Mouse (Mus musculus): ENCODE results near the gene Rpp38. TPM values are rescaled to one million over a fixed set of nuclear protein-coding genes. Genes with fewer than 3 reads are reported as not detected.

The Rpp38 gene
- 19.3 and 19.7 TPM in 2 replicates for polyA plus RNA-seq (2015; fragmentation: Nextera tagmentation; extraction: Ambion mirVana)

DNA sequence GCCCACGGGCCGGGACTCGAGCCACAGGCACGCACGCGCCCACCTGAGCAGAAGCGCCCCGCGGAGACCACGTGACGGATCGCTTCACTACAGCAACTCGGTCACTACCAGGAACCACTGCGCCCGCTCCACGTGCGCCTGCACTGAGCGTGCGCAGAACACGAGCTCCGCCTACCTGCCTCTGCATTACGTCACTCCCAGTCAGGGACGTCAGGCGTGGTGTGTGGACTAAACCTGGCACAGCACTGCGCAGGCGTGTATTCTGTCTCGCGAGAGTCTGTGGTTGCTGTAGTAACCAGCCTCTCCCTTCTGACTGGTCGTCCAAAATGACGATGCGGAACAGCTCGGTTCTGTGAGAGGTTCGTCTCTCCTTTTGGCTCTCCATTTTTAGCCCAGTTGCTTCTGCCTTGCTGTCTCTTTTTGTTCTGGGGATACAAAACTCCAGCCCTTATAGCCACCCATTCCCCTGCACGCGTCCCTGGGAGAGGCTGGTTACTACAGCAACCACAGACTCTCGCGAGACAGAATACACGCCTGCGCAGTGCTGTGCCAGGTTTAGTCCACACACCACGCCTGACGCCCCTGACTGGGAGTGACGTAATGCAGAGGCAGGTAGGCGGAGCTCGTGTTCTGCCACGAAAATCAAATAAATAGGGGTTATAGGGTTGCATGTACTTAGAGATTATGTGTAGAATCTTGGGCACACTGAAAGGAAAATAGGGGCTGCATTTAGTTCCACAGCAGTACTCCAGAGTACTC is at the start of gene Rpp38:
Rpp38 (minus strand) TSS at position 160 of the 759 bp plus-strand sequence.
- Histone ChIP-seq H3K9ac (peak within 1 kb of the TSS; percentile 75), H3K9me3 (no peaks in the 10 kb centered on the region), H3K4me2 (replicated peaks) (peak within 1 kb of the TSS; percentile 73), H3K27me3 (peaks cover 17% of the 10 kb centered on the region), H3K36me3 (peaks cover 17% of the 10 kb centered on the region), H3K4me3 (peak within 1 kb of the TSS; percentile 66), H3K27ac (peak within 1 kb of the TSS; percentile 52), H3K4me1 (peaks cover 23% of the 10 kb centered on the region)
- under 1% methylated on average over 45 of the region's 45 CpGs for WGBS
- ATAC-seq (ENCODE audit: low FRiP score, low read depth): peak; percentile 98

DNA sequence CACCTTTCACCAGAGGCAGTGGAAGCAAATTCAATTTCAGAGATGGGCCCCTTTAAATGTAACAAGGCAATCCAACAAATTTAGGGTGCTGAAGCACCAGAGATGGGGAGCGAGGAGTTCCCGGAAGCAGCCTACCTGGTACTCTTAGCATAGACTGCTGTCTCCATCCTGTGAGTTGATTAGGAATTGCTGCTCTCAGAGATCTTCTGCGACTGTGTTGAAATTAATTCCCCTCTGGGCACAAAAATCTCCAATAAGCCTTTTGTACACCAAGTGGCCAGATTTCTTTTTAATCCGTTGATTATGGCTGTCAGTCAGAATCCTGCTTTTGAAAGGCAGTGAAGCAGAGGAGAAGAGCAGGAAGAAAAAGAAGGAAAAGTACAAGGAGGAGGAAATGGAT is 32.7 kb upstream of the Rpp38 start:
- WGBS: 63% methylated on average over 4 of the region's 4 CpGs
- ATAC-seq (ENCODE audit: low FRiP score, low read depth): no peak

GRCm38 (mm10) chr2:3361067-3361466 is 28.6 kb upstream of the Rpp38 start:
- no peak for ATAC-seq (ENCODE audit: low FRiP score, low read depth)
- H3K36me3 ChIP-seq: no peaks in the 10 kb centered on the region
- H3K4me2 ChIP-seq (replicated peaks): no peak overlapping the region
- no peaks in the 10 kb centered on the region for H3K4me1 ChIP-seq
- no peaks in the 10 kb centered on the region for H3K27me3 ChIP-seq
- H3K9ac ChIP-seq: no peak overlapping the region
- H3K9me3 ChIP-seq: no peaks in the 10 kb centered on the region
- H3K27ac ChIP-seq: no peak overlapping the region
- 82% methylated on average over 3 of the region's 3 CpGs for WGBS
- no peak overlapping the region for H3K4me3 ChIP-seq

More for the DNA sequence above, 32.7 kb upstream of the Rpp38 start:
- no peaks in the 10 kb centered on the region for H3K4me1 ChIP-seq
- H3K27me3 ChIP-seq: no peaks in the 10 kb centered on the region
- no peak overlapping the region for H3K27ac ChIP-seq
- no peak overlapping the region for H3K4me3 ChIP-seq
- no peak overlapping the region for H3K9ac ChIP-seq
- H3K36me3 ChIP-seq: no peaks in the 10 kb centered on the region
- no peak overlapping the region for H3K4me2 ChIP-seq (replicated peaks)
- H3K9me3 ChIP-seq: no peaks in the 10 kb centered on the region

DNA sequence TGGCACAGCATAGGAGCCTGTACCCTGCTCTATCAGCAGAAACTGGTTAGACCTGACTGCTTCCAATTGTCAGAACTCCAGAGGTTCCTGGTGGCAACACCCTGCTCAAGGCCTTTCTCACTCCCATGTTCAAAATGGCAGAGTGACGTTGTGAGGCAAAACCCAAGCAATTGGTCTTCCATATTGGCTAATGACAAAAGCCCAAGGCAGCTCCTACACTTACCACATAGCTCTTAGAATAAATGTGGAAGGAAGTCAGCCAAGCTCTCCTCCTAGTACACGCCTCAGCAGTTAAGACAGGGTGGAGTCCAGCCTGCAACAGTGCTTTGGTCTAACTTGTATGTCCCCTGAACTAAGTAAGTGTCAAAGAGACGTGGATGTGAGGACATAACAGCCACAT is 25.4 kb upstream of the Rpp38 start:
- H3K9ac ChIP-seq: no peak overlapping the region
- H3K4me3 ChIP-seq: no peak overlapping the region
- 78% methylated on average over 3 of the region's 3 CpGs for WGBS
- no peaks in the 10 kb centered on the region for H3K27me3 ChIP-seq
- H3K4me2 ChIP-seq (replicated peaks): no peak overlapping the region
- no peaks in the 10 kb centered on the region for H3K4me1 ChIP-seq
- no peaks in the 10 kb centered on the region for H3K9me3 ChIP-seq
- no peak overlapping the region for H3K27ac ChIP-seq
- H3K36me3 ChIP-seq: no peaks in the 10 kb centered on the region
- ATAC-seq (ENCODE audit: low FRiP score, low read depth): no peak

GRCm38 (mm10) chr2:3356311-3356710 is 23.9 kb upstream of the Rpp38 start:
- H3K4me2 ChIP-seq (replicated peaks): no peak overlapping the region
- WGBS: 56% methylated on average over 3 of the region's 3 CpGs
- H3K27ac ChIP-seq: no peak overlapping the region
- ATAC-seq (ENCODE audit: low FRiP score, low read depth): no peak
- no peaks in the 10 kb centered on the region for H3K9me3 ChIP-seq
- H3K4me3 ChIP-seq: no peak overlapping the region
- H3K27me3 ChIP-seq: no peaks in the 10 kb centered on the region
- H3K36me3 ChIP-seq: no peaks in the 10 kb centered on the region
- H3K9ac ChIP-seq: no peak overlapping the region
- H3K4me1 ChIP-seq: no peaks in the 10 kb centered on the region

GRCm38 (mm10) chr2:3355793-3356192 is 23.4 kb upstream of the Rpp38 start:
- Histone ChIP-seq H3K9ac (no peak overlapping the region), H3K4me2 (replicated peaks) (no peak overlapping the region), H3K36me3 (no peaks in the 10 kb centered on the region), H3K27me3 (no peaks in the 10 kb centered on the region), H3K9me3 (no peaks in the 10 kb centered on the region), H3K4me1 (no peaks in the 10 kb centered on the region), H3K4me3 (no peak overlapping the region), H3K27ac (no peak overlapping the region)
- no peak for ATAC-seq (ENCODE audit: low FRiP score, low read depth)
- WGBS: 91% methylated on average over 8 of the region's 8 CpGs

DNA sequence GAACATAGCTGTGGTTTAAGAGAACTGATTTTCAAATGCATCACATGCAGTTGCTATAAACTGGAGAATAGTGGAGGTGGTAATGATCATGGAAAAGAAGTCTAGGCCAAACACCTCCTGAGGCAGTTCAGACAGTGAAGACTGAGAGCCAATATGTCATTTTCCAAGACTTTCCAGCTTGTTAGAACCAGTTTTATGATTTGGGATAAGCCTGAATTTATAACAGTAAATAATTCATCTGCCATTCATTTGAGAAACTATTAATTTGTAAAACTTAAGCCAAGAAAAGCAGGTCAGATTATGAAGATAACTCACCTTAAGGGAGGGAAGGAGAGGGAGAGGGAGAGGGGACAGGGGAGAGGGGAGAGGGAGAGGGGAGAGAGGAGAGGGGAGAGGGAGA is 20.7 kb upstream of the Rpp38 start:
- no peak overlapping the region for H3K27ac ChIP-seq
- no peak for ATAC-seq (ENCODE audit: low FRiP score, low read depth)
- H3K4me2 ChIP-seq (replicated peaks): no peak overlapping the region
- no peaks in the 10 kb centered on the region for H3K4me1 ChIP-seq
- H3K9me3 ChIP-seq: no peaks in the 10 kb centered on the region
- H3K4me3 ChIP-seq: no peak overlapping the region
- no peaks in the 10 kb centered on the region for H3K27me3 ChIP-seq
- no peaks in the 10 kb centered on the region for H3K36me3 ChIP-seq
- no peak overlapping the region for H3K9ac ChIP-seq

GRCm38 (mm10) chr2:3348919-3349318 is 16.5 kb upstream of the Rpp38 start:
- H3K9me3 ChIP-seq: no peaks in the 10 kb centered on the region
- 18% methylated on average over 3 of the region's 3 CpGs for WGBS
- H3K36me3 ChIP-seq: no peaks in the 10 kb centered on the region

DNA sequence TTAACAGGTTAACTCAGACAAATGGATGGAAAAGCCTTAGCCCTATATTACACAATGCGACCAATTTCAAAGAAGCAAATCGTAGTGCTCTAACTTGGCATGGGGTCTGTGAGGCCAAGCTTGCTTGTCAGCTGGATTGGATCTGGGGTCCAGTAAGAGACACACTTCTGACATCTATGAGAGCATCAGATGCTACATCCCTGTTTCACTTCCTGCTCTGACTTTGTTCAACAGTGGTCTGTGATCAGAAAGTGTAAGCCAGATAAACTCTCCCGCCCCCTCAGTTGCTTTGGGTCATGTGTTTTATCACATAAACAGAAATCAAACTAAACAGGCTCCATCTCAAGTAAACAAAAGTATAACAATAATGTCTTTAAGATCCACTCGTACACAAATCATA is 16.0 kb upstream of the Rpp38 start:
- Histone ChIP-seq H3K4me2 (replicated peaks) (no peak overlapping the region), H3K9me3 (no peaks in the 10 kb centered on the region), H3K36me3 (no peaks in the 10 kb centered on the region), H3K9ac (no peak overlapping the region), H3K27me3 (no peaks in the 10 kb centered on the region; the same call in 1 of the 2 replicates), H3K4me1 (no peaks in the 10 kb centered on the region), H3K27ac (no peak overlapping the region), H3K4me3 (no peak overlapping the region)
- no peak for ATAC-seq (ENCODE audit: low FRiP score, low read depth)
- WGBS: 86% methylated on average over 4 of the region's 4 CpGs

More at GRCm38 (mm10) chr2:3348919-3349318, 16.5 kb upstream of the Rpp38 start:
- Histone ChIP-seq H3K4me1 (no peaks in the 10 kb centered on the region), H3K4me2 (replicated peaks) (no peak overlapping the region), H3K27ac (no peak overlapping the region), H3K4me3 (no peak overlapping the region), H3K9ac (no peak overlapping the region), H3K27me3 (no peaks in the 10 kb centered on the region; the same call in 1 of the 2 replicates)
- no peak for ATAC-seq (ENCODE audit: low FRiP score, low read depth)

- ATAC-seq (ENCODE audit: low FRiP score, low read depth): no peak
- H3K9me3 ChIP-seq: no peaks in the 10 kb centered on the region
- no peaks in the 10 kb centered on the region for H3K36me3 ChIP-seq
- H3K9ac ChIP-seq: peak within 1 kb of the TSS; percentile 31; the same call in 1 of the 2 replicates
- peak within 1 kb of the TSS; percentile 56 for H3K4me2 ChIP-seq (replicated peaks)
- WGBS: 6% methylated on average over 20 of the region's 20 CpGs
- peak within 1 kb of the TSS; percentile 27 for H3K4me3 ChIP-seq
- H3K27ac ChIP-seq: no peak within 1 kb of the TSS
- peaks cover 17% of the 10 kb centered on the region for H3K27me3 ChIP-seq
- peaks cover 22% of the 10 kb centered on the region for H3K4me1 ChIP-seq
Observed at GRCm38 (mm10) chr2:3335611-3336301, 3.3 kb upstream of the Rpp38 start, which contains the start of gene Acbd7. TSS of gene Acbd7 (plus strand) at chr2:3336168.

GRCm38 (mm10) chr2:3333761-3334160 is 1.3 kb upstream of the Rpp38 start:
- peaks cover 17% of the 10 kb centered on the region for H3K27me3 ChIP-seq
- WGBS: 89% methylated on average over 12 of the region's 12 CpGs
- peaks cover 23% of the 10 kb centered on the region for H3K4me1 ChIP-seq
- H3K4me2 ChIP-seq (replicated peaks): no peak overlapping the region
- no peak for ATAC-seq (ENCODE audit: low FRiP score, low read depth)
- no peak overlapping the region for H3K9ac ChIP-seq
- H3K36me3 ChIP-seq: peaks cover 7% of the 10 kb centered on the region
- H3K9me3 ChIP-seq: no peaks in the 10 kb centered on the region
- no peak overlapping the region for H3K27ac ChIP-seq
- H3K4me3 ChIP-seq: no peak overlapping the region

DNA sequence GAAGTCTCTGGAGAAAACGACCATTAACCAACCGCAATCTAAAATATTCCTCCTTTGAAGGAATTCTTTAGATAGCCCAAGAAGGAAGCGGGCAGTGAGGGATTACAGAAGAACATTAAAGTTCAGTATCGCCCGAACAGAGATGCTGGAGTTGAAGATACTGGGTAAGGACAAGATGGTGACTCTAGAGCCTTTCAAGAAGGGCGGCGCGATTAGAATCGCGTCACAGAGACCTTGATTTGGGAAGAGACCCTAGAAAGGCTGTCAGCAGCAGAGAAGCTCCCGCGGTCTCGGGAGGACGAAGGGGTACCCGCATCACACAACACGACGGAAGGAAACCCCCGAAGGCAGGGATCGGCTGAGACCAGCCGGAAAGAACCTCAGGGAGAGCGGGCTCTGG is 387 bp downstream of the Rpp38 start:
- Histone ChIP-seq H3K9me3 (no peaks in the 10 kb centered on the region), H3K9ac (peak overlapping the region; percentile 75), H3K4me3 (peak overlapping the region; percentile 66), H3K27me3 (peaks cover 17% of the 10 kb centered on the region), H3K4me2 (replicated peaks) (peak overlapping the region; percentile 73), H3K27ac (peak overlapping the region; percentile 52), H3K4me1 (peaks cover 23% of the 10 kb centered on the region), H3K36me3 (peaks cover 17% of the 10 kb centered on the region)
- ATAC-seq (ENCODE audit: low FRiP score, low read depth): no peak
- WGBS: 1% methylated on average over 21 of the region's 21 CpGs

All from limb, embryonic 13.5 days (tissue).